Mouse (Mus musculus) kidney, postnatal 4 days (tissue): ENCODE data around the gene Kif1c.

ENCODE experiments used
- DNase-seq, 2 experiments: peaks; one replicate each; pipeline ENCODE4 v3.0.0; 2021; ENCODE audit warnings: mixed read lengths in 2 of 2

Kif1c gene

GRCm38 (mm10) chr11:70667271-70668150 is 32.8 kb upstream of the Kif1c start:
- no peak for DNase-seq

DNA sequence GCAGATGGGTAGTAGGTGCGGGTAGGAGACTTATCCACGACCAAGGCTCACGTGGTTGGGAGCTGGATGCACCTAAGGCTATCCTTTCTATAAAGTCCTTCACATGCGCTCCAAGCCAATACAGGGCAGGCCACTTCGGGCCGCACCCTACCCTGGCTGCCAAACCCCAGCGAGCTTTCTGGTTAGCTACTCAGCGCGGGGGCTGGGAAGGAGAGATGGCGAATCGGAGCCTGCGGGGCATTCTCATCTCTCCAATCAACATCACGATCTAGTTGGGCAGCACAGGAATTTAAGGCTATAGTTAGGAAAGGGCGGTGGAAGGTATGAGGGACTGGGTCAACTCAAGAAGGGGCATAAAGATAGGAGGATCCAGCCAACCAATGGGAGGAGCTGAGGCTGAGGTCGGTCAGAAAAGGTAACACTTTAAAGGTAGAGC is 32.0 kb upstream of the Kif1c start:
- peak; percentile 79 to 88 for DNase-seq

DNA sequence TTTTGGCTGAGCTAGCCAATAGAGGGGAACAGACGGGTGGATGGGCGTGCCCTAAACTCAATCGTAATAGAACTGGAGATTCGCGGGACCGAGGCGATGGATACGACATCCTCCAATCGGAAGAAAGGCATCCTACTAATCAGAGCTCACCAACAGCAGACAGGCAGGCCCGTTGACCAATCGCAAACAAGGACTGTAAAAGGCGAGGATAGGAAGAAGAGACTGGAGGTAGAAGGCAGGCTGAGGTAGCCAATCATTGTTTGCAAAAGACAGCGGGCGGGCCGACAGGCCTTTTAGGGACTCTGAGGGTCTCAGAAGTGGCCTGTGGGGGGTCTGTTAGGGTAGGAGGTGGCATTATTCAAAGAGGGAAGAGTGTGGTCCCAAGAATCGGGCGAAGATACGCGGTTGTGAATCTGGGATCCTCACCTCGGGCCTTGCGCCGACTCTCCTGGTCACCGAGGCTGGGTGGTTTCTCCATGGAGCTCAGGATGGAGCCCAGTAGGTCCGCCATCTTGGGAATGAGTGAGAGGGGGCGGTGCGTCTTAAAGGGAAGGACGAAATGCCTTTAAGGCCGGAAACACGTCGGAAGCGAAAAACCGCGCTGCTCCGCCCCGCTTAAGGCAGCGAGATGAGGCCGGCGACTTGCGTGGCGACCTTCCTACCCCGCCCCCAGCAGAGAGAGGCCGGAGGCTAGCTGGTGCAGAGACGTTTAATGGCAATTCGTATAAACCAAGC is 31.4 kb upstream of the Kif1c start, which contains the start of gene Spag7:
TSS of gene Spag7 (minus strand) at position 646 of the 735 bp plus-strand sequence.
- DNase-seq: peak; percentile 97 to 99

DNA sequence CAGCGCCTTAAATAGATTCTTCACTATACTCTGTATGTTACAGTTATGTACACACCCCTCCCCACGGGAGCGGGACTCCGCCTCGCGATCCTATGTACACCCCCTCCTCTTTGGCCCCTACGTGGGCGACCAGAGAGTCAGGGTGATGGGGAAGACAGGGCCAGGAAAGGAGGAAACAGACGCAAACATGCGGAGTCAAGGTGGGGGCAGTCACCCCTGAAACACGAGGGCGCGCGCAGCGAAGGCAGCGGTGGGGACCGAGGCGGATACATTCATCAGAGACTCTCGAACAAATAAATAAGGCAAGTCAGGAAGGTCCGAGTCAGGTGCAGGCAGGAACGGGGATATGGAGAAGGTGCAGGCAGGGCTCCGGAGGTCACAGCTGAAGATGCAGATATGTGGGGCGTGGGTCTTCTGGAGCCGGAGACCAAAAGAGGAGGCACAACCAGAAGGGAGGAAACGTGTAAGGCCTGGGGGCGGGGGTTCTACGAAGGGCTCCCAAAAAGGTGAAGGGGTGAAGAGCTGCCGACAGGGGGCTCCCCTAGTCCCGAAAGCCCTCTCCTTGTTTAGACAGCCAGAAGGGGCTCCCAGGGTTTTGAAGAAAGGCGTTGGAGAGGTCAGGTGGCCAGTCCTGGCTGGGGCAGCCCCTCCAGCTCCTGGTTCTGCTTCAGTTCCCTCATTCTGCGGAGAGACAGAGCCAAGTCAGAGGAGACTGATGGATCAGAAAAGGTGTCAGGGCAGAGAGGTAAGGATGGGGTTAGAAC is 30.6 kb upstream of the Kif1c start:
- peak; percentile 84 to 89 for DNase-seq

DNA sequence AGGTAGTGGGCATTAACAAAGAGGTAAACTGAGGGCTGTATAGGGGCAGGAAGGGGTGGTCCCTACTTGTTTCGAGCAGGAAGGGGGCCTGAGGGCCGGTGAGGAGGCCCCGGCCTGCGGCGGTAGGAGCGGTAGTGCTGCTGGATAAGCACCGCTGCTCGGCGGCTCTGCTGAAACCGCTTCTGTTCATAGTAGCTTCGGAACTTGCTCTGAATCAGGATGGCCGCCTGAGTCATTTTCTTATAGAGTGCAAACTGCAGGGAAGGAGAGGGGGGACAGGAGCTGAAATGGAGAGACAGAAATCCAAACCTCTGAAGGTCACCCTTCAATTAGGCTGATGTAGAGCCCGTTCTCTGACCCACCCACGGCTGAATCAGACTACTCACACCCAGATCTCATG is 29.9 kb upstream of the Kif1c start:
- peak; percentile 31 to 54 for DNase-seq

DNA sequence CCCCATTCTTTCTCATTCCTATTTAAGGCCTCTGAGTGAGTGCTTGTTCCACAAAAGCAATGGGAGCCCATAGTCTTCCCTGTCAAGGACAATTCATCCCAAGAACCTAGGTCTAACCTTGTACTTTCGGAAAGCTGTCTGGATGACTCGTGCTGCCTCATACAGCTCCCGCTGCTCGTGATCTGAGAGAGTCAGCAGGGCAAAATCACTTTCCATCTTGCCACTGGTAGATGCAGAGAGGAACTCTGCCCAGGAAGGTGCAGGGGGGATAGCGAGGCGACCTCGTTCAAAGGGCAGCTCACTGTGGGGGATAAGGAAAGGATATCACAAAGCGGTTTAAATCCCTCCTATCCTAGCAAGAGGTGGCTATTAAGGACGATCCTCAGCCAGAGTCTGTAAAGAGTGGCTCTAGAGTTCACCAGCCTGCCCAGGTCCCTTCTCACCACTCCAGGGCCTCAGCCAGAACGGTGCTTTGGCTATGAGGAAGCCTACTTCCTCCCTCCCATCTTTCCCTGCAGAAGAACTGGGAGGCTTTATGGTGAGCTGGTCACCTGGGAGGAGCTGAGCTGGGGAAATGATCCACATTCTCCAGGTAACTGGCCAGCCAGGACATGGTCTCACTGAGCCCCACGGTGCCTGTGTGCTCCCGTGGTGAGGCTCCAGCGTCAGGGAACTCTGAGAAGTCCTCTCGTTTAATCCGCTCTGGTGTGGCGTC is 28.9 kb upstream of the Kif1c start:
- DNase-seq: no peak

DNA sequence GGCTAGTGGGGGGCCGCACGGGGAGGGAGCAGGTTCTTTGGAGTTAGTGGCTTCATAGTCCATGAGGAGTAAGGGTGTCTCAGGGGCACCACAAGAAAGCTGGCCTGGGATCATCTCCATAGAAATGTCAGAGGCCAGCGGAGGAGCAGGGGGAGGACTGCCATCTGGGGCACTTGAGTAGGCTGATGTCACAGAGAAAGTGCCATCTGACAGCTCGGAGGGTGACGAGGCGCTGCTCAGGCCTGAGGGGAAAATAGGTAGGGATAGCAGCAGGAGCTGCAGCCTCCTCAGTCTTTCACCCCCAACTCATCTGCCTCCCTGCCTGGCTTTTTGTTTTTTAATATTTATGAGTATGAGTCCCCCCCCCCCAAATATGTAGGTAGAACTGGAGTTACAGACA is 26.3 kb upstream of the Kif1c start:
- no peak for DNase-seq

- no peak for DNase-seq
Observed at GRCm38 (mm10) chr11:70674501-70674900, 25.8 kb upstream of the Kif1c start.

DNA sequence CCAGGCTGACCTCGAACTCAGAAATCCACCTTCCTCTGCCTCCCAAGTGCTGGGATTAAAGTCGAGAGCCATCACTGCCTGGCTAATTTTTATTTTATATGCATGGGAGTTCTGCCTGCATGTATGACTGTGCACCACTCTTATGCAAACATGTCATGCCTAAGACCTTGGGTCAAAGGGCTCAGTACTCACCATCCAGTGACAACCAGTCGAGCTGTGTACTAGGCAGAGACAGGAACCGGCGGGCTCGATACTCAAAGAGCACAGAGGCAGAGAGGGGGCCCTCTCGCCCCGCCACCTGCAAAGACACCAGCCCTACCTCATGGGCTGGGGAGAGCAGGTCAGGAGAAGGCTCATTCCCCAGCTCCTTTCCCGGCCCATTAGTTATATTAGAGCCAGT is 22.3 kb upstream of the Kif1c start:
- DNase-seq: no peak

GRCm38 (mm10) chr11:70678576-70678975 is 21.8 kb upstream of the Kif1c start:
- DNase-seq: no peak

DNA sequence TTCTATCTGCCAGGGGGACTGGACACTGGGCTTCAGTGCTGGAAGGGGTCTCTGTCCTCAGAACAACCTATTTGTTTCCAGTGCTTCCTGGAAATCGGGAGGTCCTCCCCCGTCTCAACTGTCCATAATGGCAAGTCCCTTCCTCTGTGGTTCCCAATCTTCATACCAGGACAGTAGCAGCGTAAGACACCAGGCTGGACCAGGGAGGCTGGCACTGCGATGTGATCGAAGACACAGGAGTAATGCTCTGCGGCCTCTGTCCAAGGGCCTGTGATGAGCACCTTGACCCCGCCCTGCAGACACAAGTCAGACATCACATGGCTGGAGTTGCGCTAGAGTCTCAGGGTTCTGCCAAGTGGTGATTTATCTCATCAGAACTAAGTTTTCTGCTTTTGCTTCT is 21.0 kb upstream of the Kif1c start:
- no peak for DNase-seq

GRCm38 (mm10) chr11:70679894-70680293 is 20.5 kb upstream of the Kif1c start:
- no peak for DNase-seq

- DNase-seq: no peak
Observed at GRCm38 (mm10) chr11:70681170-70681569, 19.2 kb upstream of the Kif1c start.

DNA sequence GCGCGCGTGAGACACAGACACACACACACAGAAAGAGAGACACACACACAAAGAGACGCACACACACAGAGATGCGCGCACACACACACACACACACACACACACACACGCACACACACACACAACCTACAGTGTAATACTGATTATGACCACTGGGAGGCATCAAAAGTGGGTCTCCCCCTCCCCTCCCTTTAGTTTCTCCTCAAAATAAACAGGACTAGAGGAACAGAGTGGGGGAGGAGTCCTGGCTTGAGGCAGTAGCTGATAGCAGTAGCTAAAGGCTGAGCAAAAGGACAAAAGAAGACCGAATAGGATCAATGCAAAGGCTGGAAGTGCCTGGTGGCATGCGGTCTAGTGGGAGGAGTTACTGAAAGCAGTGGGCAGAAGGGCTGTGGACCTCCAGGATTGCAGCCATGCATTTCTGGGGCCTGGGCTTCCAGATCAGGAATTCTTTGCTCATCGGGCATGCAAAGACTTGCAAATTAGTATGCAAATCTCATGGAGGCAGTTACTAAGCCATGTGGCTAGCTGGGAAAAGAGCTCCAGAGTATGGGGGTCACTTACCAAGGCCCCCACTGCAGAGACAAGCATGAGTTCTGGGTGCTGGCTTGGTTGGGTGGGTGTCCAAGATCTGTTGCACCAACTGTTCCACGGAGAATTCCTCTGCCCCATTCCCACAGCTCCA is 18.3 kb upstream of the Kif1c start:
- peak; percentile 50 to 67 for DNase-seq

- no peak for DNase-seq
Observed at GRCm38 (mm10) chr11:70683640-70684039, 16.7 kb upstream of the Kif1c start.

DNA sequence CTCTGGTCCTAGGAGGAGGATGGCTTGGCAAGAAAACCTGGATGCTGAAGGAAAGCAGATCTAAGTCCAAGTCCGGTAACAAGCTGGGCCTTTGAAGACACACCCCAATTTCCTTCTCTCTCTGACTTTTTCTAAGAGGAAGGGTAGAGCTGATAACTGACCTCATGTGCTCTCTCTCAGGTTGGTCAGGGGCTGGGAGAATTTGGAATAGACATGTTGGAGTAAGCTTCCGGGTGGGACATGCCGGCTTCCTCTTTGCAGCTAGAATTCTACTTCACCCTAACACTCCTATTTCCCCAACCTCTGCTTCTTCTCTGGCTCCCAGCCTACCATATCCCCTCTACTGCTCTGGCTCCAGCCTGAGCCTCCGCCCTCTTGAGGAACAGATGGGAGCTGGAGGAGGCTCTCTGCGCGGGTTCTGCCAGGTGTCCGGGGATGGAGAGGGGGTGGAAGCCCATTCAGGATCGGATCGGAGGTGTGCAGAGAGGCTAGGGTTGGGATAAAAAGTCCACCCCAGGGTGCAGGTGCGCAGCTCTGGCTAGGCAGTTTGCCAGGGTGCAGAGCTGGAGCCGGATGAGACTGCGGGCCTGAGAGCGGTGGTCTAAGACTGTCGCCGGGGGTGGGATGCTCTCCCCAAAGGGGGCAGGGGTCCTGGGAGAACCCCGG is 13.3 kb upstream of the Kif1c start:
- DNase-seq: peak; percentile 52 to 62

DNA sequence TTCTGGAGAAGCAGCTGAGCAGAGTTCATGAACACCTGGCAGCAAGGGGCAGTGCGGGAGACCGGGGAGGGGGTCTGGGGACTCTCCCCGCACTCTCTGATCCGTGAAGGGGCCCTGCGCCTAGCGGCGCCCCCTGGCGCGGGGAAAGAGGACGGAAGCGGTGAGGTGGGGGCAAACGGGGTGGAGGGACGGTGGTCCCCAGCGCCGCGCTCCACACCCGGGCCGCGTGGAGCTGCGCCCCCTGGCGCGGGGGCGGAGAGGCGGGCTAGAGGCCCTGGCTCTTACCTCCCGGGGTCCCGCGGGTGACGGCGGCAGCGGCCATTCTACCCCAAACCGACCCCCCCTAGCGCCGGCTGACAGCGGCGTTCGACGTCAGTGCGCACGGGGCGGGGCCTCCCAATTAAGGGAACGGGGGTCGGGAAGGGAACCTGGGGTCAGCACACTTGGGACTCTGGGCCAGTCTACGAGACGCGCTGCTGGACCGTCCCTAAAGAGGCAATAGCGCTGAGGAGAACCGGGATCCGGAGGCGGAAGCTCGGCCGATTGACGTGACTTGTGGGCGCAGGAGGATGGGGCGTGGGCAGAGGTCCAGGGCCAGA is 12.6 kb upstream of the Kif1c start, which contains the start of gene Camta2:
TSS of gene Camta2 (minus strand) at position 505 of the 599 bp plus-strand sequence.
- peak; percentile 95 to 96 for DNase-seq

GRCm38 (mm10) chr11:70688372-70688771 is 12.0 kb upstream of the Kif1c start:
- peak in 1 of 2 experiments; percentile 32 for DNase-seq

- no peak for DNase-seq
Observed at GRCm38 (mm10) chr11:70689578-70689977, 10.8 kb upstream of the Kif1c start.

GRCm38 (mm10) chr11:70693504-70693903 is 6.8 kb upstream of the Kif1c start:
- DNase-seq: no peak

DNA sequence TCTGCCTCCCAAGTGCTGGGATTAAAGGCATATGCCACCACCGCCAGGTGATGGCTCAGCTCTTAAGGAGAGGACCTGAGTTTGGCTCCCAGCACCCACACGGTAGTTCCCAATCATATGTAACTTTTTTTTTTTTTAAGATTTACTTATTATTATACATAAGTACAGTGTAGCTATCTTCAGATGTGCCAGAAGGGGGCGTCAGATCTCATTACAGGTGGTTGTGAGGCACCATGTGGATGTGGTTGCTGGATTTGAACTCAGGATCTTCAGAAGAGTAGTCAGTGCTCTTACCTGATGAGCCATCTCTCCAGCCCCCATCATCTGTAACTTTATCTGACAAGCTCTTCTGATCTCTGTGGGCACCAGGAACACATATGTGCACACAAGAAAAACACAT is 3.0 kb upstream of the Kif1c start:
- no peak for DNase-seq
